Mouse (Mus musculus): Measurements from ENCODE around the gene Slc4a2. TPM values are rescaled to one million over a fixed set of nuclear protein-coding genes. Genes with fewer than 3 reads are reported as not detected.
A peak's percentile ranks its signal among the peaks of the same experiment; 100 is the strongest.

Slc4a2 gene
- total and polyA plus RNA-seq, 3 experiments = 20.0 to 25.5 (median 24.7) TPM

GRCm38 (mm10) chr5:24486097-24486496 is 62.5 kb downstream of the Slc4a2 start:
- Histone ChIP-seq H3K9me3 (replicated peaks) (no peaks in the 10 kb centered on the region), H3K36me3 (replicated peaks) (peaks cover 100% of the 10 kb centered on the region), H3K27me3 (ENCODE audit: insufficient read depth, low read length) (no peaks in the 10 kb centered on the region), H3K4me1 (ENCODE audit: insufficient read depth, low read depth, low read length) (peaks cover 2% of the 10 kb centered on the region; the same call in 1 of the 2 replicates), H3K4me3 (ENCODE audit: low read depth, low read length) (no peak overlapping the region)
- DNase-seq (ENCODE audit: low spot score) (peak; percentile 73), ATAC-seq (ENCODE audit: extremely low read depth, insufficient number of reproducible peaks, low FRiP score, poor library complexity, severe bottlenecking) (0 out of 2 replicates have a peak, but pooled peaks have one; percentile 28)
- TF ChIP-seq CTCF (IDR thresholded peaks at IDR 0.05; ENCODE audit: low read depth, low read length) = peak; percentile 71
- no peak for TF ChIP-seq POLR2AphosphoS5 (IDR thresholded peaks at IDR 0.05; ENCODE audit: insufficient replicate concordance, low read depth, low read length)

GRCm38 (mm10) chr5:24486738-24487137 is 63.1 kb downstream of the Slc4a2 start:
- peaks cover 100% of the 10 kb centered on the region for H3K36me3 ChIP-seq (replicated peaks)
- H3K27me3 ChIP-seq (ENCODE audit: insufficient read depth, low read length) = no peaks in the 10 kb centered on the region
- H3K9me3 ChIP-seq (replicated peaks) = no peaks in the 10 kb centered on the region
- no peak overlapping the region for H3K4me3 ChIP-seq (ENCODE audit: low read depth, low read length)
- ATAC-seq (ENCODE audit: extremely low read depth, insufficient number of reproducible peaks, low FRiP score, poor library complexity, severe bottlenecking) = no peak
- no peak for DNase-seq (ENCODE audit: low spot score)
- H3K4me1 ChIP-seq (ENCODE audit: insufficient read depth, low read depth, low read length) = peaks cover 2% of the 10 kb centered on the region; the same call in 1 of the 2 replicates
- no peak for TF ChIP-seq GATA1 (IDR thresholded peaks at IDR 0.05; ENCODE audit: borderline replicate concordance, low read length)
- TF ChIP-seq POLR2AphosphoS5 (IDR thresholded peaks at IDR 0.05; ENCODE audit: insufficient replicate concordance, low read depth, low read length) = no peak
- no peak for TF ChIP-seq TAL1 (conservative IDR thresholded peaks at IDR 0.05; ENCODE audit: low read depth, low read length)
- TF ChIP-seq CTCF (IDR thresholded peaks at IDR 0.05; ENCODE audit: low read depth, low read length) = no peak
- no peak for TF ChIP-seq GATA2 (IDR thresholded peaks at IDR 0.05; ENCODE audit: borderline replicate concordance, low read depth, low read length)

- Histone ChIP-seq H3K4me3 (ENCODE audit: low read depth, low read length) (no peak overlapping the region), H3K9me3 (replicated peaks) (no peaks in the 10 kb centered on the region), H3K4me1 (ENCODE audit: insufficient read depth, low read depth, low read length) (no peaks in the 10 kb centered on the region), H3K36me3 (replicated peaks) (peaks cover 100% of the 10 kb centered on the region), H3K27me3 (ENCODE audit: insufficient read depth, low read length) (no peaks in the 10 kb centered on the region)
- DNase-seq (ENCODE audit: low spot score) = no peak
- ATAC-seq (ENCODE audit: extremely low read depth, insufficient number of reproducible peaks, low FRiP score, poor library complexity, severe bottlenecking) = no peak
- TF ChIP-seq GATA2 (IDR thresholded peaks at IDR 0.05; ENCODE audit: borderline replicate concordance, low read depth, low read length) (no peak), GATA1 (IDR thresholded peaks at IDR 0.05; ENCODE audit: borderline replicate concordance, low read length) (no peak), CTCF (IDR thresholded peaks at IDR 0.05; ENCODE audit: low read depth, low read length) (no peak), TAL1 (conservative IDR thresholded peaks at IDR 0.05; ENCODE audit: low read depth, low read length) (no peak), POLR2AphosphoS5 (IDR thresholded peaks at IDR 0.05; ENCODE audit: insufficient replicate concordance, low read depth, low read length) (no peak)
Observed at GRCm38 (mm10) chr5:24490413-24490920, 66.8 kb downstream of the Slc4a2 start.

Other genes starting within 250 kb of the Slc4a2 start
- 3.3 and 6.8 TPM in 2 replicates for gene Kcnh2, start 72.2 kb upstream of the Slc4a2 start, total RNA-seq (2014; fragmentation: Nextera tagmentation)
- 1.0 and 1.3 TPM in 2 replicates for gene Kcnh2, start 72.2 kb upstream of the Slc4a2 start, total RNA-seq (2017)
- 12.6 and 15.1 TPM in 2 replicates for gene Kcnh2, start 72.2 kb upstream of the Slc4a2 start, polyA plus RNA-seq (2012)
- 0.23 and 0.58 TPM in 2 replicates for gene Nos3, start 59.0 kb upstream of the Slc4a2 start, total RNA-seq (2014; fragmentation: Nextera tagmentation)
- gene Nos3, start 59.0 kb upstream of the Slc4a2 start, total RNA-seq (2017) = 0.17 and 0.22 TPM in 2 replicates
- 0.07 and 0.09 TPM in 2 replicates for gene Nos3, start 59.0 kb upstream of the Slc4a2 start, polyA plus RNA-seq (2012)
- gene Atg9b, start 31.7 kb upstream of the Slc4a2 start, total RNA-seq (2014; fragmentation: Nextera tagmentation) = not detected in 2 replicates
- 0.06 and 0.11 TPM in 2 replicates for gene Atg9b, start 31.7 kb upstream of the Slc4a2 start, total RNA-seq (2017)
- gene Atg9b, start 31.7 kb upstream of the Slc4a2 start, polyA plus RNA-seq (2012) = 0.15 TPM in 2 replicates
- 13.5 and 17.7 TPM in 2 replicates for gene Abcb8, start 30.2 kb upstream of the Slc4a2 start, total RNA-seq (2014; fragmentation: Nextera tagmentation)
- gene Abcb8, start 30.2 kb upstream of the Slc4a2 start, total RNA-seq (2017) = 15.4 and 20.4 TPM in 2 replicates
- 43.6 and 44.0 TPM in 2 replicates for gene Abcb8, start 30.2 kb upstream of the Slc4a2 start, polyA plus RNA-seq (2012)
- gene Asic3, start 10.4 kb upstream of the Slc4a2 start, total RNA-seq (2014; fragmentation: Nextera tagmentation) = not detected in 2 replicates
- 0.05 TPM in 1 of 2 replicates, not detected in the other for gene Asic3, start 10.4 kb upstream of the Slc4a2 start, total RNA-seq (2017)
- 0.06 TPM in 1 of 2 replicates, not detected in the other for gene Asic3, start 10.4 kb upstream of the Slc4a2 start, polyA plus RNA-seq (2012)
- 14.3 and 19.1 TPM in 2 replicates for gene Cdk5, start 307 bp upstream of the Slc4a2 start, total RNA-seq (2014; fragmentation: Nextera tagmentation)
- gene Cdk5, start 307 bp upstream of the Slc4a2 start, total RNA-seq (2017) = 26.6 and 28.1 TPM in 2 replicates
- gene Cdk5, start 307 bp upstream of the Slc4a2 start, polyA plus RNA-seq (2012) = 9.8 and 12.7 TPM in 2 replicates
- gene Fastk, start 21.4 kb downstream of the Slc4a2 start, total RNA-seq (2014; fragmentation: Nextera tagmentation) = 95.9 and 97.8 TPM in 2 replicates
- gene Fastk, start 21.4 kb downstream of the Slc4a2 start, total RNA-seq (2017) = 36.2 and 46.9 TPM in 2 replicates
- 286 and 295 TPM in 2 replicates for gene Fastk, start 21.4 kb downstream of the Slc4a2 start, polyA plus RNA-seq (2012)
- gene Tmub1, start 24.0 kb downstream of the Slc4a2 start, total RNA-seq (2014; fragmentation: Nextera tagmentation) = 11.1 and 14.3 TPM in 2 replicates
- gene Tmub1, start 24.0 kb downstream of the Slc4a2 start, total RNA-seq (2017) = 13.3 and 16.1 TPM in 2 replicates
- gene Tmub1, start 24.0 kb downstream of the Slc4a2 start, polyA plus RNA-seq (2012) = 36.3 and 38.1 TPM in 2 replicates
- 22.0 and 26.3 TPM in 2 replicates for gene Agap3, start 28.3 kb downstream of the Slc4a2 start, total RNA-seq (2014; fragmentation: Nextera tagmentation)
- gene Agap3, start 28.3 kb downstream of the Slc4a2 start, total RNA-seq (2017) = 30.3 and 32.8 TPM in 2 replicates
- 133 and 147 TPM in 2 replicates for gene Agap3, start 28.3 kb downstream of the Slc4a2 start, polyA plus RNA-seq (2012)
- not detected in 2 replicates for gene Gbx1, start 103.4 kb downstream of the Slc4a2 start, total RNA-seq (2014; fragmentation: Nextera tagmentation)
- gene Gbx1, start 103.4 kb downstream of the Slc4a2 start, total RNA-seq (2017) = 0.12 TPM in 1 of 2 replicates, not detected in the other
- 0.01 and 0.02 TPM in 2 replicates for gene Gbx1, start 103.4 kb downstream of the Slc4a2 start, polyA plus RNA-seq (2012)
- not detected in 2 replicates for gene Asb10, start 117.1 kb downstream of the Slc4a2 start, total RNA-seq (2014; fragmentation: Nextera tagmentation)
- gene Asb10, start 117.1 kb downstream of the Slc4a2 start, total RNA-seq (2017) = not detected in 2 replicates
- gene Asb10, start 117.1 kb downstream of the Slc4a2 start, polyA plus RNA-seq (2012) = 0.04 TPM in 1 of 2 replicates, not detected in the other
- gene 4931409K22Rik, start 133.0 kb downstream of the Slc4a2 start, total RNA-seq (2014; fragmentation: Nextera tagmentation) = not detected in 2 replicates
- gene 4931409K22Rik, start 133.0 kb downstream of the Slc4a2 start, total RNA-seq (2017) = 0.06 TPM in 1 of 2 replicates, not detected in the other
- gene 4931409K22Rik, start 133.0 kb downstream of the Slc4a2 start, polyA plus RNA-seq (2012) = not detected in 2 replicates
- gene Abcf2, start 153.6 kb downstream of the Slc4a2 start, total RNA-seq (2014; fragmentation: Nextera tagmentation) = 54.2 and 58.8 TPM in 2 replicates
- gene Abcf2, start 153.6 kb downstream of the Slc4a2 start, total RNA-seq (2017) = 89.5 and 94.6 TPM in 2 replicates
- 68.5 and 81.4 TPM in 2 replicates for gene Abcf2, start 153.6 kb downstream of the Slc4a2 start, polyA plus RNA-seq (2012)
- gene Chpf2, start 162.9 kb downstream of the Slc4a2 start, total RNA-seq (2014; fragmentation: Nextera tagmentation) = 5.9 and 15.8 TPM in 2 replicates
- 7.3 and 14.9 TPM in 2 replicates for gene Chpf2, start 162.9 kb downstream of the Slc4a2 start, total RNA-seq (2017)
- 19.9 and 28.5 TPM in 2 replicates for gene Chpf2, start 162.9 kb downstream of the Slc4a2 start, polyA plus RNA-seq (2012)
- gene Smarcd3, start 200.6 kb downstream of the Slc4a2 start, total RNA-seq (2014; fragmentation: Nextera tagmentation) = not detected in 2 replicates
- gene Smarcd3, start 200.6 kb downstream of the Slc4a2 start, total RNA-seq (2017) = 0.06 and 0.22 TPM in 2 replicates
- 0.12 TPM in 1 of 2 replicates, not detected in the other for gene Smarcd3, start 200.6 kb downstream of the Slc4a2 start, polyA plus RNA-seq (2012)

Measured in G1E (cell line).